Mouse (Mus musculus): Measurements from ENCODE around the gene Ifng. TPM values are rescaled to one million over a fixed set of nuclear protein-coding genes. Genes with fewer than 3 reads are reported as not detected.
"Not testable (repeated sequence)": the region's sequence is repeated elsewhere in the genome, so short reads cannot be mapped to it uniquely, and the experiment has no call there.

Ifng gene
- polyA plus RNA-seq, 1 experiment, result not detected

- Histone ChIP-seq H3K4me1 (ENCODE audit: control insufficient read depth) (no peaks in the 10 kb centered on the region), H3K4me3 (replicated peaks) (no peak overlapping the region), H3K9me3 (ENCODE audit: control insufficient read depth, low read length) (no peaks in the 10 kb centered on the region), H3K27me3 (ENCODE audit: control insufficient read depth) (no peaks in the 10 kb centered on the region), H3K36me3 (ENCODE audit: control insufficient read depth) (no peaks in the 10 kb centered on the region)
- no peak for TF ChIP-seq TAL1 (IDR thresholded peaks at IDR 0.05; ENCODE audit: low read length)
- TF ChIP-seq GATA1 (IDR thresholded peaks at IDR 0.05; ENCODE audit: low read length), result no peak
Measured at GRCm38 (mm10) chr10:118470296-118470957, 29.6 kb downstream of the Ifng start.

GRCm38 (mm10) chr10:118472846-118473245, 32.0 kb downstream of the Ifng start:
- not testable (repeated sequence) for H3K4me3 ChIP-seq (replicated peaks); H3K4me1 ChIP-seq (ENCODE audit: control insufficient read depth); H3K36me3 ChIP-seq (ENCODE audit: control insufficient read depth); H3K9me3 ChIP-seq (ENCODE audit: control insufficient read depth, low read length); H3K27me3 ChIP-seq (ENCODE audit: control insufficient read depth)

DNA sequence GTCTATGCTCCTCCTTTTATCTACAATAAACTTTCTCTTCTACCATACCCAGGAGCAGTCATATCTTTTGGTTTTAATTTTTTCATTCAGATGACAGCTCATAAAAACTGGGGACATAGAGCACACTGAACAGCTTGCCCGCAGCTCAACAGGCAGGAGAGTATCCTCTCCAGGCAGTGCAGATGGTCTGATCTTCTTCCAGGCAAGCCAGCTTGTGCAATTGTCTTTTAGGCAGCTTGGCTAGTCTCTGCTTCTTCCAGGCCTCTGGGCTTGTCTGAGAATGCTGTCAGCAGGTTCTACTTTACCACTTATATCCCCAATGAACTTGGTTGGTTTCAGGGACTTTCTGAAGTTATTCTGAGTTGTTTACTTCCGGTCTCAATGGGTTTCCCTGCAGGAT, 35.9 kb downstream of the Ifng start:
- TF ChIP-seq TAL1 (IDR thresholded peaks at IDR 0.05; ENCODE audit: low read length) (no peak), GATA1 (IDR thresholded peaks at IDR 0.05; ENCODE audit: low read length) (no peak)
- no peak overlapping the region for H3K4me3 ChIP-seq (replicated peaks)
- no peaks in the 10 kb centered on the region for H3K4me1 ChIP-seq (ENCODE audit: control insufficient read depth)
- H3K27me3 ChIP-seq (ENCODE audit: control insufficient read depth), result no peaks in the 10 kb centered on the region
- H3K36me3 ChIP-seq (ENCODE audit: control insufficient read depth), result no peaks in the 10 kb centered on the region
- no peaks in the 10 kb centered on the region for H3K9me3 ChIP-seq (ENCODE audit: control insufficient read depth, low read length)

- H3K4me3 ChIP-seq (replicated peaks), result no peak overlapping the region
- no peak for TF ChIP-seq TAL1 (IDR thresholded peaks at IDR 0.05; ENCODE audit: low read length)
- no peak for TF ChIP-seq GATA1 (IDR thresholded peaks at IDR 0.05; ENCODE audit: low read length)
- no peaks in the 10 kb centered on the region for H3K4me1 ChIP-seq (ENCODE audit: control insufficient read depth)
- no peaks in the 10 kb centered on the region for H3K27me3 ChIP-seq (ENCODE audit: control insufficient read depth)
- H3K9me3 ChIP-seq (ENCODE audit: control insufficient read depth, low read length), result no peaks in the 10 kb centered on the region
- no peaks in the 10 kb centered on the region for H3K36me3 ChIP-seq (ENCODE audit: control insufficient read depth)
Measured at GRCm38 (mm10) chr10:118477297-118477696, 36.5 kb downstream of the Ifng start.

DNA sequence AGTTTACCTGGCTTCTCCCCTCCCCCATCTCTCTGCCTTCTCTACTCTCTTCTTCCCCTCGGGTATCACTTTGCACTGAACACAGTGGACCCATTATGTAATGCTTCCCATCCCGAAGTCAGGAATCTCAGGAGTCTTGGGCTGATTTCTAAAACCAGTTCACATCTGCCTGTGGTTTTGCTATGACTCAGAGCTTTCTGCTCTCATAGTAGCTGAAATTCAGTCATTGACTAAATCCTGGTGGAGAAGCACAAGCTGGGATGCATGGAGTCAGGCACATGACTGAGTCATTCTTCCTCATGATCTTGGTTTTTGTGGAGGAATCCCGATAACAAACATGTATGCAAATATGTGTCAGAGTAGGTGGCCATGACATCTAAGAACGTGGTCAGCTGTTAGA, 38.4 kb downstream of the Ifng start:
- no peak overlapping the region for H3K4me3 ChIP-seq (replicated peaks)
- no peaks in the 10 kb centered on the region for H3K4me1 ChIP-seq (ENCODE audit: control insufficient read depth)
- H3K27me3 ChIP-seq (ENCODE audit: control insufficient read depth), result no peaks in the 10 kb centered on the region
- TF ChIP-seq TAL1 (IDR thresholded peaks at IDR 0.05; ENCODE audit: low read length) (no peak), GATA1 (IDR thresholded peaks at IDR 0.05; ENCODE audit: low read length) (no peak)
- H3K36me3 ChIP-seq (ENCODE audit: control insufficient read depth), result no peaks in the 10 kb centered on the region
- no peaks in the 10 kb centered on the region for H3K9me3 ChIP-seq (ENCODE audit: control insufficient read depth, low read length)

DNA sequence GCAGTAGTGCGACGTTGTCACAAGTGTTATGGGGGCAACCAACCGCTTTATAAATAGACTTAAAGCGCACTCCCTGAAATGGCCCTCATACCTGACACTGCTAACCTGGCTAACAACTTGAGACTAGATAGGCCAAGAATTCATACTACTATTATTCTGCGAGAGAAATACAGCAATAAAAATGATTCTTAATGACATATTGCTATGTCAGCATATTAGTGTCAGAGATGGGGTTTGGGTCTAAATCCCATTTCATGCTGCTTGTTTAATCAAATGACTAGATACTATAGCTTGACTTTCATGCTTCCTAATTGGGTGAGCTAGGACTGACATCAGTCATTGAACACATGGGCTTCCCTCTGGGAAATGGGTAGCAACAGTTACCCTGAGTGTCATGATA, 39.3 kb downstream of the Ifng start:
- no peak overlapping the region for H3K4me3 ChIP-seq (replicated peaks)
- H3K9me3 ChIP-seq (ENCODE audit: control insufficient read depth, low read length), result no peaks in the 10 kb centered on the region
- no peaks in the 10 kb centered on the region for H3K36me3 ChIP-seq (ENCODE audit: control insufficient read depth)
- no peaks in the 10 kb centered on the region for H3K4me1 ChIP-seq (ENCODE audit: control insufficient read depth)
- TF ChIP-seq TAL1 (IDR thresholded peaks at IDR 0.05; ENCODE audit: low read length), result no peak
- no peak for TF ChIP-seq GATA1 (IDR thresholded peaks at IDR 0.05; ENCODE audit: low read length)
- no peaks in the 10 kb centered on the region for H3K27me3 ChIP-seq (ENCODE audit: control insufficient read depth)

GRCm38 (mm10) chr10:118480793-118481192, 39.9 kb downstream of the Ifng start:
- TF ChIP-seq GATA1 (IDR thresholded peaks at IDR 0.05; ENCODE audit: low read length) (no peak), TAL1 (IDR thresholded peaks at IDR 0.05; ENCODE audit: low read length) (no peak)
- Histone ChIP-seq H3K4me3 (replicated peaks) (no peak overlapping the region), H3K9me3 (ENCODE audit: control insufficient read depth, low read length) (no peaks in the 10 kb centered on the region), H3K27me3 (ENCODE audit: control insufficient read depth) (no peaks in the 10 kb centered on the region), H3K4me1 (ENCODE audit: control insufficient read depth) (no peaks in the 10 kb centered on the region), H3K36me3 (ENCODE audit: control insufficient read depth) (no peaks in the 10 kb centered on the region)

DNA sequence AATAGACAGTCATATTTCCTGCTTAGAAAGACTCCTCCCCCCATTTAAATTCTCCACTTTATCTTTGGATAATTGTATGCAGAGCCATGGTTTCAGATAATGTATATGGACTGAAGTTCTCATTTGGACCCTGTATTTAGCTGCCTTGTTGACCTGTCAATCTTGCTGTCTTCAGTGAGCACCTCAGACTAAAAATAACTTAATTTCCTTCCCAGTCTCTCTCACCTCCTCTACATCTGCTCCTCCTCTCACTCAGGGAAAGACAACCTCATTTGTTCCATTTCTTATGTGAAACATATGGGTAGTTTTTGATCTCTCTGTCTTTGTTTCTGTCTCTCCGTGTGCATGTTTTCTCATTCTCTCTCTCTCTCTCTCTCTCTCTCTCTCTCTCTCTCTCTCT, 53.3 kb downstream of the Ifng start:
- no peaks in the 10 kb centered on the region for H3K9me3 ChIP-seq (ENCODE audit: control insufficient read depth, low read length)
- H3K36me3 ChIP-seq (ENCODE audit: control insufficient read depth), result no peaks in the 10 kb centered on the region

GRCm38 (mm10) chr10:118495362-118495761, 54.5 kb downstream of the Ifng start:
- TF ChIP-seq GATA1 (IDR thresholded peaks at IDR 0.05; ENCODE audit: low read length) (no peak), TAL1 (IDR thresholded peaks at IDR 0.05; ENCODE audit: low read length) (no peak)
- no peaks in the 10 kb centered on the region for H3K27me3 ChIP-seq (ENCODE audit: control insufficient read depth)
- no peak overlapping the region for H3K4me3 ChIP-seq (replicated peaks)
- no peaks in the 10 kb centered on the region for H3K9me3 ChIP-seq (ENCODE audit: control insufficient read depth, low read length)
- no peaks in the 10 kb centered on the region for H3K4me1 ChIP-seq (ENCODE audit: control insufficient read depth)
- H3K36me3 ChIP-seq (ENCODE audit: control insufficient read depth), result no peaks in the 10 kb centered on the region

More for the DNA sequence above, 53.3 kb downstream of the Ifng start:
- H3K4me1 ChIP-seq (ENCODE audit: control insufficient read depth), result no peaks in the 10 kb centered on the region
- no peak for TF ChIP-seq TAL1 (IDR thresholded peaks at IDR 0.05; ENCODE audit: low read length)
- no peak for TF ChIP-seq GATA1 (IDR thresholded peaks at IDR 0.05; ENCODE audit: low read length)
- no peak overlapping the region for H3K4me3 ChIP-seq (replicated peaks)
- no peaks in the 10 kb centered on the region for H3K27me3 ChIP-seq (ENCODE audit: control insufficient read depth)

Other genes with a start within 250 kb of the Ifng start
- gene Il22, start 236.1 kb upstream of the Ifng start, polyA plus RNA-seq (2012), result not detected in 2 replicates
- not detected in 2 replicates for gene Gm32717, start 200.3 kb upstream of the Ifng start, polyA plus RNA-seq (2012)
- not detected in 2 replicates for gene Gm32802, start 182.4 kb upstream of the Ifng start, polyA plus RNA-seq (2012)
- gene Iltifb, start 146.0 kb upstream of the Ifng start, polyA plus RNA-seq (2012), result not detected in 2 replicates
- not detected in 2 replicates for gene Gm9040, start 114.1 kb upstream of the Ifng start, polyA plus RNA-seq (2012)
- not detected in 2 replicates for gene Gm9044, start 108.6 kb upstream of the Ifng start, polyA plus RNA-seq (2012)
- gene Gm9045, start 103.2 kb upstream of the Ifng start, polyA plus RNA-seq (2012), result not detected in 2 replicates
- not detected in 2 replicates for gene Gm9046, start 97.8 kb upstream of the Ifng start, polyA plus RNA-seq (2012)
- gene Gm9048, start 92.4 kb upstream of the Ifng start, polyA plus RNA-seq (2012), result not detected in 2 replicates
- not detected in 2 replicates for gene Gm9049, start 86.9 kb upstream of the Ifng start, polyA plus RNA-seq (2012)